13 mouse cellular contexts compared by ENCODE assay signal in genomic region chr13:52875541-52876325, GRCm38 (mm10). TPM values are rescaled to one million over a fixed set of nuclear protein-coding genes. Genes with fewer than 3 reads are reported as not detected.
DNase-seq lines count a peak whose midpoint lies in the region; ATAC-seq and TF ChIP-seq lines count a peak whose summit lies in the region.
"Had no signal": no experiment of that assay in that cellular context is flagged by ENCODE, and none has a peak within 500 bp of the region (broad histone marks: within the 10 kb centered on the region; RNA-seq: fewer than 3 reads in every experiment).

No protein-coding gene starts in this region.

- H3K9me3 ChIP-seq in forebrain, embryonic 15.5 days: no peaks in the 10 kb centered on the region
- no peaks in the 10 kb centered on the region for H3K9me3 ChIP-seq in forebrain, embryonic 12.5 days
- H3K9me3 ChIP-seq: heart, embryonic 15.5 days had no signal

- intact Hi-C loops in left cerebral cortex, postnatal 10 days (cut with DNase I): loop anchor here (10.0 kb wide), 1 partner anchor 99 kb away; no protein-coding TSS in a partner anchor

- H3K4me3 ChIP-seq in forebrain, embryonic 15.5 days: no peak overlapping the region
- H3K4me3 ChIP-seq in forebrain, embryonic 12.5 days (replicated peaks): no peak overlapping the region
- H3K4me3 ChIP-seq: heart, embryonic 15.5 days had no signal

- H3K4me2 ChIP-seq in forebrain, embryonic 15.5 days (replicated peaks): no peak overlapping the region
- H3K4me2 ChIP-seq in forebrain, embryonic 12.5 days: no peak overlapping the region
- H3K4me2 ChIP-seq: heart, embryonic 15.5 days had no signal

- no peak overlapping the region for H3K9ac ChIP-seq in forebrain, embryonic 15.5 days (replicated peaks)
- H3K9ac ChIP-seq in forebrain, embryonic 12.5 days: no peak overlapping the region
- H3K9ac ChIP-seq: heart, embryonic 15.5 days had no signal

- TF ChIP-seq CTCF in brain, embryonic 14.5 days (IDR thresholded peaks at IDR 0.05; ENCODE audit: borderline replicate concordance, extremely low read depth, insufficient read depth, insufficient read length): no peak

- peak; percentile 41; the same call in 1 of the 2 replicates for ATAC-seq in forebrain, embryonic 15.5 days (replicated peaks)
- no peak for ATAC-seq in forebrain, embryonic 12.5 days (ENCODE audit: low FRiP score)
- ATAC-seq: intestine, postnatal 0 days; Patski had no signal

- H3K27me3 ChIP-seq in forebrain, embryonic 15.5 days: no peaks in the 10 kb centered on the region
- no peaks in the 10 kb centered on the region for H3K27me3 ChIP-seq in forebrain, embryonic 12.5 days
- H3K27me3 ChIP-seq: heart, embryonic 15.5 days; Patski had no signal

- peaks cover 34% of the 10 kb centered on the region for H3K4me1 ChIP-seq in forebrain, embryonic 15.5 days
- H3K4me1 ChIP-seq in forebrain, embryonic 12.5 days: peaks cover 16% of the 10 kb centered on the region

- 66% methylated on average over 25 of the region's 25 CpGs for WGBS in forebrain, embryonic 15.5 days
- 75% methylated on average over 25 of the region's 25 CpGs for WGBS in forebrain, embryonic 12.5 days

- 0 out of 2 replicates have a peak overlapping the region, but pooled peaks have one; percentile 29 for H3K27ac ChIP-seq in forebrain, embryonic 15.5 days (replicated peaks)
- H3K27ac ChIP-seq in forebrain, embryonic 12.5 days: no peak overlapping the region
- H3K27ac ChIP-seq: heart, embryonic 15.5 days had no signal

- DNase-seq in left cerebral cortex, adult 18-20 months (ENCODE audit: low spot score in 2 of 2): peak; percentile 40 to 57
- no peak for DNase-seq in left cerebral cortex, postnatal 10 days (ENCODE audit: extremely low spot score in 1 of 2, low spot score in 2 of 2)
- peak; percentile 54 for DNase-seq in brain, embryonic 14.5 days (ENCODE audit: low read depth)
- DNase-seq in right cerebral cortex, postnatal 10 days (ENCODE audit: low spot score in 2 of 2): peak; percentile 51 to 63
- no peak for DNase-seq in urinary bladder, postnatal 14 days (ENCODE audit: low spot score)
- no peak for DNase-seq in spleen, postnatal 36 days (ENCODE audit: low spot score in 2 of 2)
- DNase-seq: B cell, adult 2 months; cerebellum, adult 8-10 months had no signal

- TF ChIP-seq POLR2A in brain, embryonic 14.5 days (IDR thresholded peaks at IDR 0.05; ENCODE audit: borderline replicate concordance, extremely low read depth, insufficient read depth, insufficient read length, poor library complexity, severe bottlenecking): no peak

- H3K36me3 ChIP-seq in forebrain, embryonic 15.5 days: no peaks in the 10 kb centered on the region
- no peaks in the 10 kb centered on the region for H3K36me3 ChIP-seq in forebrain, embryonic 12.5 days (replicated peaks)
- H3K36me3 ChIP-seq: heart, embryonic 15.5 days had no signal

RNA-seq across cellular contexts. Expression of gene Auh, which starts 53.7 kb away (rescaled TPM):
- polyA plus RNA-seq in forebrain, embryonic 15.5 days (2015; fragmentation: Nextera tagmentation; extraction: Ambion mirVana): 62.8 and 63.4 TPM in 2 replicates
- polyA plus RNA-seq in forebrain, embryonic 12.5 days (2016; fragmentation: Nextera tagmentation; extraction: Ambion mirVana): 38.9 and 42.7 TPM in 2 replicates
- total RNA-seq in left cerebral cortex, adult 18-20 months (2021): 100 to 1,000 TPM; 102 to 108 TPM
- total RNA-seq in left cerebral cortex, postnatal 10 days (2021): 10 to 100 TPM; 73.3 to 81.6 TPM
- 39.7 and 42.9 TPM in 2 replicates for polyA plus RNA-seq in brain, embryonic 14.5 days (2012; rRNA removed)

Comparison
In these comparisons a context has a peak if more than half of its experiments do, and no peak if none do; other contexts are left out.
1. DNase-seq: peak in left cerebral cortex, adult 18-20 months (2 of 2), brain, embryonic 14.5 days (single experiment) and right cerebral cortex, postnatal 10 days (2 of 2); none in left cerebral cortex, postnatal 10 days (0 of 2), urinary bladder, postnatal 14 days (single experiment) and spleen, postnatal 36 days (0 of 2).